Mouse (Mus musculus): ENCODE data around the gene Rem1.

Gene Rem1

GRCm38 (mm10) chr2:152626774-152627591, at the start of gene Rem1:
Rem1 (plus strand) TSS chr2:152626951.
- peak; percentile 46 for DNase-seq (ENCODE audit: low read depth, low spot score)

- DNase-seq (ENCODE audit: low read depth, low spot score) = no peak
These were observed 46.6 kb upstream of the Rem1 start, which contains the start of gene Defb19 for GRCm38 (mm10) chr2:152580107-152580506. Defb19 (minus strand) TSS chr2:152580312.

GRCm38 (mm10) chr2:152580612-152581011, 46.1 kb upstream of the Rem1 start:
- no peak for DNase-seq (ENCODE audit: low read depth, low spot score)

GRCm38 (mm10) chr2:152586926-152587560, 39.7 kb upstream of the Rem1 start:
- DNase-seq (ENCODE audit: low read depth, low spot score) = peak; percentile 81

DNA sequence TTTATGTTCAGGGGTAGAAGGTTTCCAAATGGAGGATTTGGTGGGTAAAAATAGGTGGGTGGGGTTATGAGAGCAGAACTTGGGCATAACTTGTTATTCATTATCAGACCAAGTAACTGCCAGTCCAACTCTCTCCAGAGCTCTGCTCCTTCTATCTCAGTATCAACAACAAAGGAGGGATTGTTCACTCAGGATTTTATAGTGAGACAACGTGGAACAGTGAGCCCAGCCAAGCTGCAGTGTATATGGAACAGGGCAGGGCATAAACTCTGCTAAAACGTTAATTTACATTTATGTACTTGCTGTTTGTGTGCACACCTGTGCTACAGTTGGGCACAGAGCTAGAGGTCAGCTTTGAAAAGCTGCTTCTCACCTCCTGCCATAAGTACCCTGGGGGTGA, 38.3 kb upstream of the Rem1 start:
- no peak for DNase-seq (ENCODE audit: low read depth, low spot score)

DNA sequence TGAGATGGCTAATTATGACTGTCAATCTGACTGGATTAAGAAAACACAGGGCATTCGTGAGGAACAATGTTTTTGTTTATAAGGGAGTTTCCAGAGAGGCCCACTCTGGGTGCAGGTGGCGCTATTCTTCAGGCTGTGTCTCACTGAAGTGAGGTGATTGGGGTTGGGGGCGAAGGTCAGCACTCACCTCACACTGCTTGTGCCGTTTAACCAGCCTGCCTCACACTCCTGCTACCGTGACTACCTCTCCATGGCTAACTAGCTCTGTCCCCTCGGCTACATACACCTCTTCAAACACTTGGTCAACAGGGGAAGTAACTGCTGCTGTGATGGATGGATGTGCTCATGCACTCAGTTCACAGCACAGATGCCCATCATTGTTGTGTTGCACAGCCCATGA, 37.7 kb upstream of the Rem1 start:
- no peak for DNase-seq (ENCODE audit: low read depth, low spot score)

- DNase-seq (ENCODE audit: low read depth, low spot score) = no peak
These were observed 27.5 kb upstream of the Rem1 start, which contains the start of gene Defb45 for GRCm38 (mm10) chr2:152599299-152599698. Defb45 (minus strand) TSS chr2:152599399.

GRCm38 (mm10) chr2:152600076-152600475, 26.7 kb upstream of the Rem1 start:
- DNase-seq (ENCODE audit: low read depth, low spot score) = no peak

DNA sequence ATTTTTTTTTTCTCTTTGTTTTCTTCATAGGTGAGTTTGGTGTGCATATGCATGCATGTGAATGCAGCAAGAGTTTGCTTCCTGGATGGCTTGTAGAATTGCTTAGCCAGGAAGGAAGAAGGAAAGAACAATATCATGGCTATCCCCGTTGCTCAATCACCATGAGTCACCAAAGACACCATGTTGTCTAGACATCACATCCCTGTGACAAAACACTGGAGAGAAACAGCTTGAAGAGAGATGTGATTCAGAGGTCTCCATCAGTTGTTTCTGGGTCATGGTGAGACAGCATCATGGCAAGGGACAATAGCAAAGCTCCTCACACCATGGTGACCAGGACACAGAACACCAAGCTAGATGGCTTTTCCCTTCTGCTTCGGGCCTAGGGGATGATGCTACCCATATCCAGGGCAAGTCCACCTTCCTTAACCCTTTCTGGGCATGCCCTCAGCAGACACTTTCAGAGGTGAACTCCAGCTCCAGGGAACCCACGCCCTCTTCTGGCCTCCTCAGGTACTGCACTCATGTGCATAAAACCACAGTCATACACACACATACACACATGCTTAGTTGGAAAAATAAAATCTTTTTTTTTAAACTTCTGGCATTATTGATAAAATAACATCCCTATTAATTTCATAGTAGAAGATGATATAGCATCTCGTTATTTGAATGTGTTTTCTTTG, 25.3 kb upstream of the Rem1 start:
- peak; percentile 37 for DNase-seq (ENCODE audit: low read depth, low spot score)

GRCm38 (mm10) chr2:152604057-152604456, 22.7 kb upstream of the Rem1 start, which contains the start of gene Defb36:
Defb36 (plus strand) TSS chr2:152604327.
- peak; percentile 83 for DNase-seq (ENCODE audit: low read depth, low spot score)

DNA sequence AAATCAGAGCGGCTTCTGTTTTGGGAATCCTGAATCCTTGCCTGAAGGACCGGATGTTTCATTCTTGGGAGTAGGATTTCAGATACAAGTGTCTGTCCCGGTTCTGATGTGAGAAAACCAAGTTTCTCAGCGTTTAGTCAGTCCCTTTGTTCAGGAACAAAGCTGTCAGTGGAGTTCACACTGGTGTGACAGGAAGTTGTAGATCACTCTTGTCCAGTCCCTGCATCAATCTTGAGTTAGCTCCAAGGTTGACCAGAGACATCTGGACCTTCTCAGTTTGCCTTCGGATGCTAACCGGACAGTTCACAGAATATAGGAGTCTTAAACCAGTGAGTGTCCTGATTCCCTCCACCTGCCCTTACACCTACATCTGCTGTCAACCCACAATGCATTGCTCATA, 19.0 kb upstream of the Rem1 start:
- no peak for DNase-seq (ENCODE audit: low read depth, low spot score)

- DNase-seq (ENCODE audit: low read depth, low spot score) = peak; percentile 69
These were observed 18.0 kb upstream of the Rem1 start for GRCm38 (mm10) chr2:152608719-152609118.

- DNase-seq (ENCODE audit: low read depth, low spot score) = peak; percentile 87
These were observed 14.6 kb upstream of the Rem1 start for GRCm38 (mm10) chr2:152612193-152612592.

GRCm38 (mm10) chr2:152615563-152615962, 11.2 kb upstream of the Rem1 start:
- peak; percentile 84 for DNase-seq (ENCODE audit: low read depth, low spot score)

DNA sequence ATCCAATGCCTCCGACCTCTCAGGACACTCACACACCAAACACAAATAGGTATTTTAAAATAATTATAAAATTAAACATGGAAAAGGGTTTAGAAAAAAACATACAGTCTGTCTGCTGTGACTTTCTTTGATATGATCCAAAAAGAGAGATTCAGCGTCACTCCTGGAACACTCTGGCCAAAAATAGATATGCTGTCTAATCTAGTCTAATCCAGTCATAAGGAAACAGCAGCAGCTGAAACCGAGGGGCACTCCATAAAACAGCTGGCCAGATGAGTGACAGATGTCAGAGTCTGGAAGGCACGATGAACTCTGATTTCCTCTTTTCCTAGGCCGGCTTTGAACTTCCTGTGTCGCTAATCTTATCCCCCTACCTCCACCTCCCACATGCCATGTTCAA, 10.3 kb upstream of the Rem1 start:
- no peak for DNase-seq (ENCODE audit: low read depth, low spot score)

- DNase-seq (ENCODE audit: low read depth, low spot score) = peak; percentile 81
These were observed 9.4 kb upstream of the Rem1 start for GRCm38 (mm10) chr2:152617374-152617773.

GRCm38 (mm10) chr2:152620367-152621134, 6.2 kb upstream of the Rem1 start:
- DNase-seq (ENCODE audit: low read depth, low spot score) = no peak

DNA sequence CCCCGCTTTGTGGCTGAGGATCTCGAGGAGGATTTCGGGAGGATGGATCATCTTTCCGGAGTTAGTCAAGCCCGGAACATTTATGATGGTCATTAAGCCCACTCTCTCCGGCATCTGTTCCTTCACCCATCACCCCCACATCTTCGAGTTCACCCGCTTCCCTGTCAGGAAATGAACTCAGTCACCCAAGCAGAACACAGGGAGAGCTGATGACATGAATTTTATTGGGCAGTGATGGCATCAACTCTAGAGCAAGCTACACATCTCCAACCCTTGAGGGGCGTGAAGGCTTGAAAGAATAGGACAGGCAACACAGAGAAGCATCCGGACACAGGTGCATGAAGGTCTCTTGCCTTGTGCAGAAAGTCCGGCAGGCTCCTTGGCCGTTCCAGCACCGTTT, 4.6 kb upstream of the Rem1 start:
- no peak for DNase-seq (ENCODE audit: low read depth, low spot score)

- DNase-seq (ENCODE audit: low read depth, low spot score) = no peak
These were observed 3.8 kb upstream of the Rem1 start, which contains the start of gene Defb25 for GRCm38 (mm10) chr2:152622953-152623352. Defb25 (minus strand) TSS chr2:152623053.

DNA sequence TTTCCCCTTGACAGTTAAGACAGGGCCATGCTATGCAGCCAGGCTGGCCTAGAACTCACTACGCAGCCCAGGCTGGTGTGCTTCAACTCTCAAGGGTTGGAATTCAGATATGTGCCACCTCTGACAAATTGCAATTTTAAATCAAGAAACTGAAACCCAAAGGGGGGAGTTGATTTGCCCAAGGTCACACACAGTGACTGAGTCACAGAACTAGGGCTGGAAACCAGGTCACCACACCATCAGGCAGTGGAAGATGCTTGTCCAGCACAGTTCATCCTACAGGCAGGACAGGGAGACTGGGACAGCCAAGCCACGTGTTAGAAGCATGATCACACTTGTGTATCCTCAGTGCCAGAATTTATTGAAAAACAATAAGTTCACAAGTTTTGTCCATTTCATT, 2.2 kb upstream of the Rem1 start:
- DNase-seq (ENCODE audit: low read depth, low spot score) = no peak

- no peak for DNase-seq (ENCODE audit: low read depth, low spot score)
These were observed 1.5 kb upstream of the Rem1 start for GRCm38 (mm10) chr2:152625256-152625655.
